Mouse (Mus musculus): Measurements from ENCODE around the gene Ikzf1.

Ikzf1 gene

GRCm38 (mm10) chr11:11684930-11685852 lies at the start of gene Ikzf1:
TSS of gene Ikzf1 (plus strand) at chr11:11685003.
- DNase-seq = peak; percentile 15

- DNase-seq = no peak
Measured at GRCm38 (mm10) chr11:11644303-11644702, 40.5 kb upstream of the Ikzf1 start.

- DNase-seq = no peak
Measured at GRCm38 (mm10) chr11:11656388-11656787, 28.4 kb upstream of the Ikzf1 start.

- no peak for DNase-seq
Measured at GRCm38 (mm10) chr11:11656995-11657530, 27.7 kb upstream of the Ikzf1 start.

- no peak for DNase-seq
Measured at GRCm38 (mm10) chr11:11657634-11658033, 27.2 kb upstream of the Ikzf1 start.

- DNase-seq = no peak
Measured at GRCm38 (mm10) chr11:11658834-11659233, 26.0 kb upstream of the Ikzf1 start.

- DNase-seq = no peak
Measured at GRCm38 (mm10) chr11:11660651-11661050, 24.2 kb upstream of the Ikzf1 start.

GRCm38 (mm10) chr11:11667254-11667921 lies 17.4 kb upstream of the Ikzf1 start:
- DNase-seq = no peak

- DNase-seq = no peak
Measured at GRCm38 (mm10) chr11:11667922-11668290, 16.9 kb upstream of the Ikzf1 start.

GRCm38 (mm10) chr11:11672974-11673373 lies 11.8 kb upstream of the Ikzf1 start:
- DNase-seq = no peak

GRCm38 (mm10) chr11:11675063-11675462 lies 9.7 kb upstream of the Ikzf1 start:
- DNase-seq = no peak

GRCm38 (mm10) chr11:11676068-11676741 lies 8.6 kb upstream of the Ikzf1 start:
- DNase-seq = no peak

GRCm38 (mm10) chr11:11677165-11677564 lies 7.6 kb upstream of the Ikzf1 start:
- no peak for DNase-seq

GRCm38 (mm10) chr11:11678972-11679371 lies 5.8 kb upstream of the Ikzf1 start:
- DNase-seq = no peak

- DNase-seq = no peak
Measured at GRCm38 (mm10) chr11:11684056-11684929, 510 bp upstream of the Ikzf1 start.

- DNase-seq = peak; percentile 58
Measured at GRCm38 (mm10) chr11:11685853-11686395, 1.1 kb downstream of the Ikzf1 start.

- DNase-seq = no peak
Measured at GRCm38 (mm10) chr11:11686569-11687051, 1.8 kb downstream of the Ikzf1 start.

- DNase-seq = no peak
Measured at GRCm38 (mm10) chr11:11687551-11688185, 2.9 kb downstream of the Ikzf1 start.

- no peak for DNase-seq
Measured at GRCm38 (mm10) chr11:11688766-11689330, 4.0 kb downstream of the Ikzf1 start.

- DNase-seq = no peak
Measured at GRCm38 (mm10) chr11:11689701-11690058, 4.9 kb downstream of the Ikzf1 start.
